Mouse (Mus musculus) kidney, embryonic 14.5 days (tissue): ENCODE data around the gene Gm45213. TPM values are rescaled to one million over a fixed set of nuclear protein-coding genes. Genes with fewer than 3 reads are reported as not detected.

ENCODE experiments used
- ATAC-seq: fragments of 200-750 bp; cut with Nextera tagmentation; 2 replicates; pipeline ENCODE4 v1.8.0; 2017; ENCODE audit warnings: moderate number of reproducible peaks, mild to moderate bottlenecking, moderate TSS enrichment, moderate library complexity; ENCODE audit not compliant: low FRiP score, low TSS enrichment
- H3K27ac ChIP-seq: fragments of 300-500 bp; sonication (generic); 2 replicates; pipeline ENCODE4 v1.5.1; 2014; ENCODE audit warnings: low read depth, mild to moderate bottlenecking, low read length, moderate library complexity, mixed read lengths
- H3K27me3 ChIP-seq: fragments of 300-500 bp; sonication (generic); 2 replicates; pipeline ENCODE4 v1.6.1; 2014; ENCODE audit warnings: mild to moderate bottlenecking, low read length; ENCODE audit not compliant: control insufficient read depth, insufficient read depth
- H3K36me3 ChIP-seq: fragments of 300-500 bp; sonication (generic); 2 replicates; pipeline ENCODE4 v1.6.1; 2014; ENCODE audit warnings: low read length, mixed read lengths; ENCODE audit not compliant: control insufficient read depth, insufficient read depth
- H3K4me1 ChIP-seq: fragments of 300-500 bp; sonication (generic); 2 replicates; pipeline ENCODE4 v1.6.1; 2014; ENCODE audit warnings: low read length, mixed read lengths; ENCODE audit not compliant: control insufficient read depth, insufficient read depth
- H3K4me2 ChIP-seq: fragments of 300-500 bp; sonication (generic); replicated peaks from 2 replicates; pipeline ENCODE4 v1.6.1; 2014; ENCODE audit warnings: low read depth, mild to moderate bottlenecking, low read length
- H3K4me3 ChIP-seq: fragments of 300-500 bp; sonication (generic); 2 replicates; pipeline ENCODE4 v1.5.1; 2014; ENCODE audit warnings: mild to moderate bottlenecking, low read length
- H3K9ac ChIP-seq: fragments of 300-500 bp; sonication (generic); 2 replicates; pipeline ENCODE4 v1.6.1; 2014; ENCODE audit warnings: low read depth, mild to moderate bottlenecking, low read length, moderate library complexity
- H3K9me3 ChIP-seq: fragments of 300-500 bp; sonication (generic); 2 replicates; pipeline ENCODE4 v1.6.1; 2016; ENCODE audit warnings: low read length; ENCODE audit not compliant: control insufficient read depth
- WGBS: fragments of 180-500 bp; shearing (Covaris S2); extraction: QIAGEN DNeasy Blood & Tissue Kit; methylation state at CpG from one replicate; pipeline ENCODE4 v1.1.7; 2014; 5-methylcytosine and 5-hydroxymethylcytosine counted together
- polyA plus RNA-seq: library from polyadenylated mRNA; unstranded; fragments of >200 nt; fragmentation: Nextera tagmentation; extraction: Ambion mirVana; gene quantifications from 2 replicates; pipeline ENCODE4 v1.2.1, GENCODE M21; 2014

The Gm45213 gene
- polyA plus RNA-seq, 1 experiment from 2014 or later, result not detected

DNA sequence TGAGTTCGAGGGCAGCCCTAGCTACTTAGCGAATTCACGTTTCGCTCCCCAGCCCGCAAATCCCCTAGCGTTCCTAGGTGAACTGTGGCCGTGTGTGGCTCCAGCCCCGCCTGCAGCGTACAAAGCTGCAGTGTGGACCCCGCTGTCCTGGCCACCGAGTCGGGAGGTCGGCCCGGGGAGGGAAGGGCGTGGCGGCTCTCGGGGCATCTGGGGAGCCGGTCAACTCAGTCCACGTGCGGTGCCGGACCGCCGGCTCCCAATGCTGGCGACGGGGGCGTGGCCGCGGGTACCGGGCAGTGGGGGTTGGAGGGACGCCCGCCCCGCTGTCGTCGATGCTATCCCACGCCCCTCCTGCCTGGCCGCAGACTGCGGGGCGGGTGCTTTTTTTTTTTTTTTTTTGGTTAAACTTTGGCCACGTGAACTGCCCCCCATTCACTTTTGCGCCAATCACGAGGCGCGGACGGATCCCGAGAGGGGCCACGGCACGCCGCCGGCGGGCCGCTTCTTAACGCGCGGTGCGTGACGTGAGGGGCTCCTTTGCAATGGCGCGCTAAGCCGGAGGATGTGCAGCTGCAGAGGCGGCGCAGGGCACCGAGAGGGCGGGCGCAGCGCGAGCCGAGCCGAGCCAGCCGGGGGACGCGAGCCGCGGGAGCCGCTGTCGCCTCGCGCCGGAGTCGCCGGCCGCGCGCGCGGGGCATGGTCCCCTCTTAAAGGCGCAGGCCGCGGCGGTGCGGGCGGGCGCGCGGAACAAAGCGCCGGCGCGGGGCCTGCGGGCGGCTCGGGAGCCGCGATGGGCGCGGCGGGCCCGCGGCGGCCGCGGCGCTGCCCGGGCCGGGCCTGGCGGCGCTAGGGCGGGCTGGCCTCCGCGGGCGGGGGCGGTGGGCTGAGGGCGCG, 65.8 kb downstream of the Gm45213 start, which contains the start of gene Chsy1:
Gene Chsy1 (plus strand): TSS at position 555 of the 894 bp plus-strand sequence.
- Histone ChIP-seq H3K4me2 (peak within 1 kb of the TSS; percentile 68), H3K4me1 (peaks cover 9% of the 10 kb centered on the region; the same call in 1 of the 2 replicates), H3K36me3 (no peaks in the 10 kb centered on the region; the same call in 1 of the 2 replicates), H3K9ac (peak within 1 kb of the TSS; percentile 96), H3K27ac (peak within 1 kb of the TSS; percentile 89), H3K4me3 (peak within 1 kb of the TSS; percentile 92), H3K9me3 (no peaks in the 10 kb centered on the region), H3K27me3 (no peaks in the 10 kb centered on the region)
- ATAC-seq, result peak; percentile 89
- WGBS, result 1% methylated on average over 80 of the region's 123 CpGs

- peaks cover 3% of the 10 kb centered on the region; the same call in 1 of the 2 replicates for H3K36me3 ChIP-seq
- H3K4me2 ChIP-seq, result peak overlapping the region; percentile 68
- peak overlapping the region; percentile 73 for H3K27ac ChIP-seq
- H3K4me1 ChIP-seq, result peaks cover 13% of the 10 kb centered on the region; the same call in 1 of the 2 replicates
- H3K9ac ChIP-seq, result peak overlapping the region; percentile 96
- WGBS, result under 1% methylated on average over 44 of the region's 77 CpGs
- peak; percentile 7 for ATAC-seq
- H3K9me3 ChIP-seq, result no peaks in the 10 kb centered on the region
- H3K27me3 ChIP-seq, result no peaks in the 10 kb centered on the region
- H3K4me3 ChIP-seq, result peak overlapping the region; percentile 92
Measured at GRCm38 (mm10) chr7:66109855-66110635, 66.6 kb downstream of the Gm45213 start.

DNA sequence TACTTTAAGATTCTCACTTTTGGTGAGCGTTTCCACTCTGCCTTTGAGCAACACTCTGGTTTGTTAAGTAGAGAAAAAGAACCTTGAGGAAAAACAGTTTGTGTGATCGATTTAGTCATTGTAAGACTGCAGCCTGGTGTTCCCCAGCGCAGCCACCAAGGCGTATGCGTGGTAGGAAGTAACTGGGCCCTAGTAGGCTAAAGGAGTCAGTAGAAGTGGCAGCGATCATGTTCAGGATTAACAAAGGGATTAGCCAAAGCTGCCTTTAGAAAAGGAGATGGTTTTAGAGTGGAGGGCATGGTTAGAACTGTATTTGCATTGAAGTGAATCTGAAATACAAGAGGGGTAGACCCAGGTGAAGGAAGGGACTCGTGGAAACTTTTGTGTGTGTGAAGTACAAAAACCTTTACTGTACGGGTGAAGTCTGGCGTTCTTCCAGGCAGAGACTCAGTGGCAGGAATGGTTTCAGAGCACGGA, 67.3 kb downstream of the Gm45213 start:
- no peak for ATAC-seq
- no peaks in the 10 kb centered on the region for H3K27me3 ChIP-seq
- H3K4me3 ChIP-seq, result peak overlapping the region; percentile 92
- 1% methylated on average over 10 of the region's 10 CpGs for WGBS
- no peaks in the 10 kb centered on the region for H3K9me3 ChIP-seq
- peaks cover 3% of the 10 kb centered on the region; the same call in 1 of the 2 replicates for H3K36me3 ChIP-seq
- peak overlapping the region; percentile 96 for H3K9ac ChIP-seq
- peak overlapping the region; percentile 68 for H3K4me2 ChIP-seq
- peak overlapping the region; percentile 73; the same call in 1 of the 2 replicates for H3K27ac ChIP-seq
- H3K4me1 ChIP-seq, result peaks cover 15% of the 10 kb centered on the region; the same call in 1 of the 2 replicates

DNA sequence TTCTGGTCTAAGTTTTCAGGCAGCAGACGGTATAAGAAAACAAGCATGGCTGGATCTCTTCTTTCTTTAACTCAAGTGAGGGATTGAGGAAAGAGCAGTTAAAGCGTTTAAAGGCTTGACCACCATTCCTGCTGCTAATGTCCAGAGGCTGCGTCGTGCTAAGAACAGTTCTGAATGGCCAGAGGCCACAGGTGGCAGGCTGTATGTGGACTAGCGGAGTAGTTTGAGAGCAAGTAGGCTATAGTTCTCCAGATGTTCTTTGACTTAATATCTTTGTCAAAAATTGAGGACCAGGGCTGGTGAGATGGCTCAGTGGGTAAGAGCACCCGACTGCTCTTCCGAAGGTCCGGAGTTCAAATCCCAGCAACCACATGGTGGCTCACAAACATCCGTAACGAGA, 67.8 kb downstream of the Gm45213 start:
- ATAC-seq, result no peak
- Histone ChIP-seq H3K9ac (peak overlapping the region; percentile 96), H3K27ac (no peak overlapping the region), H3K9me3 (no peaks in the 10 kb centered on the region), H3K4me3 (peak overlapping the region; percentile 92), H3K36me3 (peaks cover 3% of the 10 kb centered on the region; the same call in 1 of the 2 replicates), H3K27me3 (no peaks in the 10 kb centered on the region), H3K4me2 (peak overlapping the region; percentile 68), H3K4me1 (peaks cover 19% of the 10 kb centered on the region; the same call in 1 of the 2 replicates)
- 60% methylated on average over 10 of the region's 10 CpGs for WGBS

Other genes with a start within 250 kb of the Gm45213 start
- 2.7 and 2.9 TPM in 2 replicates for gene Pcsk6, start 181.9 kb upstream of the Gm45213 start, polyA plus RNA-seq
- gene Snrpa1, start 15.4 kb downstream of the Gm45213 start, polyA plus RNA-seq, result 201 and 241 TPM in 2 replicates
- gene Selenos, start 36.0 kb downstream of the Gm45213 start, polyA plus RNA-seq, result 96.6 and 108 TPM in 2 replicates
- 26.0 and 29.7 TPM in 2 replicates for gene Chsy1, start 65.9 kb downstream of the Gm45213 start, polyA plus RNA-seq